Mouse (Mus musculus): ENCODE results near the gene C8a. TPM values are rescaled to one million over a fixed set of nuclear protein-coding genes. Genes with fewer than 3 reads are reported as not detected.

Gene C8a
- total and polyA plus RNA-seq, 3 experiments: not detected

GRCm38 (mm10) chr4:104887486-104887885, 11.3 kb upstream of the C8a start:
- Histone ChIP-seq H3K36me3 (replicated peaks) (no peaks in the 10 kb centered on the region), H3K4me1 (ENCODE audit: insufficient read depth, low read depth, low read length) (no peaks in the 10 kb centered on the region), H3K27me3 (ENCODE audit: insufficient read depth, low read length) (no peaks in the 10 kb centered on the region), H3K4me3 (ENCODE audit: low read depth, low read length) (no peak overlapping the region), H3K9me3 (replicated peaks) (peaks cover 56% of the 10 kb centered on the region)
- no peak for ATAC-seq (ENCODE audit: extremely low read depth, insufficient number of reproducible peaks, low FRiP score, poor library complexity, severe bottlenecking)
- DNase-seq (ENCODE audit: low spot score): no peak
- TF ChIP-seq CTCF (IDR thresholded peaks at IDR 0.05; ENCODE audit: low read depth, low read length): no peak
- TF ChIP-seq POLR2AphosphoS5 (IDR thresholded peaks at IDR 0.05; ENCODE audit: insufficient replicate concordance, low read depth, low read length): no peak
- no peak for TF ChIP-seq GATA2 (IDR thresholded peaks at IDR 0.05; ENCODE audit: borderline replicate concordance, low read depth, low read length)
- TF ChIP-seq TAL1 (conservative IDR thresholded peaks at IDR 0.05; ENCODE audit: low read depth, low read length): no peak
- TF ChIP-seq GATA1 (IDR thresholded peaks at IDR 0.05; ENCODE audit: borderline replicate concordance, low read length): no peak

- Histone ChIP-seq H3K36me3 (replicated peaks) (no peaks in the 10 kb centered on the region), H3K27me3 (ENCODE audit: insufficient read depth, low read length) (no peaks in the 10 kb centered on the region), H3K4me1 (ENCODE audit: insufficient read depth, low read depth, low read length) (no peaks in the 10 kb centered on the region), H3K4me3 (ENCODE audit: low read depth, low read length) (no peak overlapping the region), H3K9me3 (replicated peaks) (peaks cover 30% of the 10 kb centered on the region)
- no peak for DNase-seq (ENCODE audit: low spot score)
- no peak for ATAC-seq (ENCODE audit: extremely low read depth, insufficient number of reproducible peaks, low FRiP score, poor library complexity, severe bottlenecking)
- TF ChIP-seq CTCF (IDR thresholded peaks at IDR 0.05; ENCODE audit: low read depth, low read length) (no peak), TAL1 (conservative IDR thresholded peaks at IDR 0.05; ENCODE audit: low read depth, low read length) (no peak)
These were observed 366 bp downstream of the C8a start for GRCm38 (mm10) chr4:104875832-104876231.

DNA sequence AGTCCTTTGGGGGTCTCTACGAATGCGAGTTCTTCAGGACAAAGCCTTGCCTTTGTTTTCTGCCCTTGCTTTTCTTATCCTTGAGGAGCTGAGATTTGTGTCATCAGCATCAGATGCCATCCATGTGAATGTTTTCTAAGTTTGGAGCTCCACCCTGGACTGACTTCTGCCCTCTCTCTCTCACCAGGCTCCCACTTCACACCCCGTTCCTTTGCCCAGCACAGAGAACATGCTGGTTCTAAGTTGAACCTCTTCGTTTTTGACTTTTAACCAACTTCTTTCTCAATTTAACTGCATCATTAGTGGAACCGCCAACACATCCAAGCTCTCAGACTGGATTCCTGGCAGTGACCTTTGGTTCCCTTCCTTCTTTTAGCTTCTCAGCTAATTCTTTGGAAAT, 6.0 kb downstream of the C8a start:
- H3K36me3 ChIP-seq (replicated peaks): no peaks in the 10 kb centered on the region
- H3K27me3 ChIP-seq (ENCODE audit: insufficient read depth, low read length): no peaks in the 10 kb centered on the region
- TF ChIP-seq POLR2AphosphoS5 (IDR thresholded peaks at IDR 0.05; ENCODE audit: insufficient replicate concordance, low read depth, low read length): no peak
- no peak for TF ChIP-seq CTCF (IDR thresholded peaks at IDR 0.05; ENCODE audit: low read depth, low read length)
- TF ChIP-seq TAL1 (conservative IDR thresholded peaks at IDR 0.05; ENCODE audit: low read depth, low read length): no peak
- no peak for TF ChIP-seq GATA1 (IDR thresholded peaks at IDR 0.05; ENCODE audit: borderline replicate concordance, low read length)
- TF ChIP-seq GATA2 (IDR thresholded peaks at IDR 0.05; ENCODE audit: borderline replicate concordance, low read depth, low read length): no peak
- no peaks in the 10 kb centered on the region for H3K4me1 ChIP-seq (ENCODE audit: insufficient read depth, low read depth, low read length)
- ATAC-seq (ENCODE audit: extremely low read depth, insufficient number of reproducible peaks, low FRiP score, poor library complexity, severe bottlenecking) (no peak), DNase-seq (ENCODE audit: low spot score) (no peak)
- peaks cover 32% of the 10 kb centered on the region for H3K9me3 ChIP-seq (replicated peaks)
- H3K4me3 ChIP-seq (ENCODE audit: low read depth, low read length): no peak overlapping the region

DNA sequence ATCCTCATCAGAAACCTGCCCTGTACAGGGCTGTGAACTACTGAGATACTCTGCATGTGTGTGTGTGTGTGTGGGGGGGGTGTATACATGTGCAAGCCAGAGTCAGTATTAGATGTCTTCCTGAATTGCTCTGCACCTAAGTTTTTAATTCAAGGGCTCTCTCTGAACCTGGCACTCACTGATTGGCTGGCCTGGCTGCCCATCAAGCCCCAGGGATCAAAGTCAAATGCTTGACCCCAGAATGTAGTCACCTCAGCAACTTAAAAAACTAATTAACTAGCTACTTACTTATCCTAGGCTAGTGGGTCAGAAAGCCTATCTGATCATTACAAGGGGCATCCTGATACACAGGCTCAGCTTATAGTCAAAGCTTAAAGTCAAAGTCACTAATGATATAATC, 6.6 kb downstream of the C8a start:
- DNase-seq (ENCODE audit: low spot score) (no peak), ATAC-seq (ENCODE audit: extremely low read depth, insufficient number of reproducible peaks, low FRiP score, poor library complexity, severe bottlenecking) (no peak)
- peaks cover 36% of the 10 kb centered on the region for H3K9me3 ChIP-seq (replicated peaks)
- no peak for TF ChIP-seq GATA2 (IDR thresholded peaks at IDR 0.05; ENCODE audit: borderline replicate concordance, low read depth, low read length)
- H3K36me3 ChIP-seq (replicated peaks): no peaks in the 10 kb centered on the region
- H3K27me3 ChIP-seq (ENCODE audit: insufficient read depth, low read length): no peaks in the 10 kb centered on the region
- H3K4me1 ChIP-seq (ENCODE audit: insufficient read depth, low read depth, low read length): no peaks in the 10 kb centered on the region
- no peak overlapping the region for H3K4me3 ChIP-seq (ENCODE audit: low read depth, low read length)

DNA sequence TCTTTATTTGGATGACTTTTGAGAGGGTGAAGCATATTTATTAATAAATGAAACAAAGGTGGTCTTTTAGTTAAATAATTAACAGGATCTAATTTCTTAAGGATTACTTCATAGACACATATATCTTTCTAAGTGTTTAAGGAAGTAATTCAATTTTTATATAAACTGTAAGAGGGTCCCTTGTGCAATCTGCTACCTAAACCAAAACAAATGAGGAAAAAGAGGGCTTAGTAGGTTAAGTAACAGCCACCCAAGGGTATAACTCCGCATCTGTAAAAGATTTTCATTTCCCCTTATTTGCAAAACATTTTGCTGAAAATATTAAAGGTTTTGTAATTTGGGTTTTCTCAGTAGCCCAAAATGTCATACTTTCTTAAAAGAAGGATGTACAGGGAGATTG, 11.8 kb downstream of the C8a start:
- no peak for TF ChIP-seq POLR2AphosphoS5 (IDR thresholded peaks at IDR 0.05; ENCODE audit: insufficient replicate concordance, low read depth, low read length)
- TF ChIP-seq GATA1 (IDR thresholded peaks at IDR 0.05; ENCODE audit: borderline replicate concordance, low read length): no peak
- TF ChIP-seq TAL1 (conservative IDR thresholded peaks at IDR 0.05; ENCODE audit: low read depth, low read length): no peak
- no peak for TF ChIP-seq CTCF (IDR thresholded peaks at IDR 0.05; ENCODE audit: low read depth, low read length)
- no peak for TF ChIP-seq GATA2 (IDR thresholded peaks at IDR 0.05; ENCODE audit: borderline replicate concordance, low read depth, low read length)
- ATAC-seq (ENCODE audit: extremely low read depth, insufficient number of reproducible peaks, low FRiP score, poor library complexity, severe bottlenecking): no peak
- Histone ChIP-seq H3K36me3 (replicated peaks) (no peaks in the 10 kb centered on the region), H3K27me3 (ENCODE audit: insufficient read depth, low read length) (no peaks in the 10 kb centered on the region), H3K4me1 (ENCODE audit: insufficient read depth, low read depth, low read length) (no peaks in the 10 kb centered on the region), H3K4me3 (ENCODE audit: low read depth, low read length) (no peak overlapping the region), H3K9me3 (replicated peaks) (peaks cover 36% of the 10 kb centered on the region)
- DNase-seq (ENCODE audit: low spot score): no peak

- H3K27me3 ChIP-seq (ENCODE audit: insufficient read depth, low read length): no peaks in the 10 kb centered on the region
- no peak for ATAC-seq (ENCODE audit: extremely low read depth, insufficient number of reproducible peaks, low FRiP score, poor library complexity, severe bottlenecking)
- H3K4me1 ChIP-seq (ENCODE audit: insufficient read depth, low read depth, low read length): no peaks in the 10 kb centered on the region
- DNase-seq (ENCODE audit: low spot score): no peak
- H3K9me3 ChIP-seq (replicated peaks): peaks cover 45% of the 10 kb centered on the region
- no peaks in the 10 kb centered on the region for H3K36me3 ChIP-seq (replicated peaks)
- no peak overlapping the region for H3K4me3 ChIP-seq (ENCODE audit: low read depth, low read length)
- TF ChIP-seq POLR2AphosphoS5 (IDR thresholded peaks at IDR 0.05; ENCODE audit: insufficient replicate concordance, low read depth, low read length): no peak
- TF ChIP-seq GATA1 (IDR thresholded peaks at IDR 0.05; ENCODE audit: borderline replicate concordance, low read length): no peak
- TF ChIP-seq TAL1 (conservative IDR thresholded peaks at IDR 0.05; ENCODE audit: low read depth, low read length): no peak
- no peak for TF ChIP-seq GATA2 (IDR thresholded peaks at IDR 0.05; ENCODE audit: borderline replicate concordance, low read depth, low read length)
- no peak for TF ChIP-seq CTCF (IDR thresholded peaks at IDR 0.05; ENCODE audit: low read depth, low read length)
These were observed 15.0 kb downstream of the C8a start for GRCm38 (mm10) chr4:104861241-104861640.

- H3K4me1 ChIP-seq (ENCODE audit: insufficient read depth, low read depth, low read length): no peaks in the 10 kb centered on the region
- H3K27me3 ChIP-seq (ENCODE audit: insufficient read depth, low read length): no peaks in the 10 kb centered on the region
- peaks cover 41% of the 10 kb centered on the region for H3K9me3 ChIP-seq (replicated peaks)
- no peak for TF ChIP-seq POLR2AphosphoS5 (IDR thresholded peaks at IDR 0.05; ENCODE audit: insufficient replicate concordance, low read depth, low read length)
- no peak for TF ChIP-seq GATA1 (IDR thresholded peaks at IDR 0.05; ENCODE audit: borderline replicate concordance, low read length)
- TF ChIP-seq GATA2 (IDR thresholded peaks at IDR 0.05; ENCODE audit: borderline replicate concordance, low read depth, low read length): no peak
- TF ChIP-seq CTCF (IDR thresholded peaks at IDR 0.05; ENCODE audit: low read depth, low read length): no peak
- TF ChIP-seq TAL1 (conservative IDR thresholded peaks at IDR 0.05; ENCODE audit: low read depth, low read length): no peak
- DNase-seq (ENCODE audit: low spot score) (no peak), ATAC-seq (ENCODE audit: extremely low read depth, insufficient number of reproducible peaks, low FRiP score, poor library complexity, severe bottlenecking) (no peak)
- H3K36me3 ChIP-seq (replicated peaks): no peaks in the 10 kb centered on the region
- H3K4me3 ChIP-seq (ENCODE audit: low read depth, low read length): no peak overlapping the region
These were observed 18.4 kb downstream of the C8a start for GRCm38 (mm10) chr4:104857823-104858222.
